Mouse (Mus musculus): ENCODE measurements at regions not wholly inside any gene's neighbourhood (a gene's known extent, or its start where the extent isn't known, plus 50 kb on each side); places are given as distances from the start of the nearest gene placed in this dataset.

DNA sequence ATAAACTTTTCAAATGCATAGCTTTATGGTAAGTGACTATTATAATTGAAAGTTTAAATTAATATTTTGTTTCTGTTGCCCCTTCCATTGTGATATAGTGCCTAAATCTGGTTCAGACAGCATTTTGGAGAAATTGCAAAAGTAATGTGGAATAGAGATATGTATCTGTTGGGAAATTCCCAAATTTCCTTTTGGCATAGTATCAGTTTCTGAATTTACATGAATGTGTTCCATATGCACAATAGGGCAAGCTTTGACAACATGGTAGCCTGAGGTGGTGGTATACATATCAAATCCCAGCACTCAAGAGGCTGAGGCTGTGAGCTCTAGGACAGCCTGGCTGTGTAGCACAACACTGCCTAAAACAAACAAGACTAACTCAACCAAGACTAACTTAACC, 147.2 kb upstream of the Supt20 start:
- Histone ChIP-seq H3K4me3 (ENCODE audit: insufficient read depth in 1 of 2, low read depth in 2 of 2, low read length in 2 of 2) (no peak overlapping the region), H3K9ac (replicated peaks) (no peak overlapping the region), H3K36me3 (replicated peaks; ENCODE audit: control insufficient read depth, insufficient read depth, low read depth) (no peaks in the 10 kb centered on the region), H3K27me3 (ENCODE audit: control insufficient read depth, insufficient read depth, low read length) (no peaks in the 10 kb centered on the region), H3K4me2 (ENCODE audit: low read depth) (no peak overlapping the region), H3K9me3 (ENCODE audit: control insufficient read depth, low read length) (peaks cover 2% of the 10 kb centered on the region), H3K27ac (no peak overlapping the region), H3K4me1 (replicated peaks; ENCODE audit: control insufficient read depth in 2 of 2, insufficient read depth in 2 of 2, low read length in 1 of 2) (no peaks in the 10 kb centered on the region)
- DNase-seq (ENCODE audit: low read depth in 3 of 3, low spot score in 3 of 3) (no peak), ATAC-seq (ENCODE audit: insufficient read depth) (no peak)
- TF ChIP-seq EP300 (IDR thresholded peaks at IDR 0.05; ENCODE audit: low read depth), result no peak
- TF ChIP-seq CTCF (IDR thresholded peaks at IDR 0.05; ENCODE audit: low read depth), result no peak

GRCm38 (mm10) chr3:54551908-54552307, 140.7 kb upstream of the Supt20 start:
- no peak overlapping the region for H3K9ac ChIP-seq (replicated peaks)
- peaks cover 3% of the 10 kb centered on the region; the same call in 1 of the 2 replicates for H3K9me3 ChIP-seq (ENCODE audit: control insufficient read depth, low read length)
- TF ChIP-seq CTCF (IDR thresholded peaks at IDR 0.05; ENCODE audit: low read depth) (no peak), EP300 (IDR thresholded peaks at IDR 0.05; ENCODE audit: low read depth) (no peak)
- DNase-seq (ENCODE audit: low read depth in 3 of 3, low spot score in 3 of 3), result no peak
- no peak overlapping the region for H3K27ac ChIP-seq
- no peaks in the 10 kb centered on the region for H3K4me1 ChIP-seq (replicated peaks; ENCODE audit: control insufficient read depth in 2 of 2, insufficient read depth in 2 of 2, low read length in 1 of 2)
- H3K36me3 ChIP-seq (replicated peaks; ENCODE audit: control insufficient read depth, insufficient read depth, low read depth), result no peaks in the 10 kb centered on the region
- H3K27me3 ChIP-seq (ENCODE audit: control insufficient read depth, insufficient read depth, low read length), result no peaks in the 10 kb centered on the region
- no peak for ATAC-seq (ENCODE audit: insufficient read depth)
- H3K4me3 ChIP-seq (ENCODE audit: insufficient read depth in 1 of 2, low read depth in 2 of 2, low read length in 2 of 2), result no peak overlapping the region
- H3K4me2 ChIP-seq (ENCODE audit: low read depth), result no peak overlapping the region
- 57% methylated on average over 9 of the region's 9 CpGs for WGBS (ENCODE audit: insufficient replicate concordance)

DNA sequence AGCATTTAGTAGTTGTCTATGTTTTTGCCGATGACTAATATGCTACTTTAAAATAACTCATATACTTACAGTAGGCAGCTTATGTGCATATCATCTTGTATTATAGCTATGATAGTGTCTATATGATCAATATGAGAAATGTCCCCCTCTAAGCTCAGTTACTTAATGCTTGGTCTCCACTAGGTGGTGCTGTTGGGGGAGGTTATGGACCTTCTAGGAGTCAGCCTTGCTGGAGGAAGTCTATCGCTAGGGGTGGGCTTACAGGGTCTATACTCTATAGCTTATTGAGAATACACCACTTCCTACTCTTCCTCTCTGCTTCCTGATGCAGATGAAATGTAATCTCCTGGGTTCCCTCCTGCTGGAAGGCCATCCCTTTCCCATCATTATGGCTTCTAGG, 136.7 kb upstream of the Supt20 start:
- no peak overlapping the region for H3K4me2 ChIP-seq (ENCODE audit: low read depth)
- no peak overlapping the region for H3K27ac ChIP-seq
- no peaks in the 10 kb centered on the region for H3K36me3 ChIP-seq (replicated peaks; ENCODE audit: control insufficient read depth, insufficient read depth, low read depth)
- DNase-seq (ENCODE audit: low read depth in 3 of 3, low spot score in 3 of 3) (no peak), ATAC-seq (ENCODE audit: insufficient read depth) (no peak)
- TF ChIP-seq EP300 (IDR thresholded peaks at IDR 0.05; ENCODE audit: low read depth) (no peak), CTCF (IDR thresholded peaks at IDR 0.05; ENCODE audit: low read depth) (no peak; the same call in 1 of the 2 replicates)
- H3K4me3 ChIP-seq (ENCODE audit: insufficient read depth in 1 of 2, low read depth in 2 of 2, low read length in 2 of 2), result no peak overlapping the region
- no peaks in the 10 kb centered on the region for H3K4me1 ChIP-seq (replicated peaks; ENCODE audit: control insufficient read depth in 2 of 2, insufficient read depth in 2 of 2, low read length in 1 of 2)
- WGBS (ENCODE audit: insufficient replicate concordance), result 70% methylated on average over 2 of the region's 2 CpGs
- no peak overlapping the region for H3K9ac ChIP-seq (replicated peaks)
- H3K27me3 ChIP-seq (ENCODE audit: control insufficient read depth, insufficient read depth, low read length), result no peaks in the 10 kb centered on the region
- H3K9me3 ChIP-seq (ENCODE audit: control insufficient read depth, low read length), result peaks cover 3% of the 10 kb centered on the region; the same call in 1 of the 2 replicates

- Histone ChIP-seq H3K4me3 (ENCODE audit: insufficient read depth in 1 of 2, low read depth in 2 of 2, low read length in 2 of 2) (no peak overlapping the region), H3K9me3 (ENCODE audit: control insufficient read depth, low read length) (peaks cover 2% of the 10 kb centered on the region; the same call in 1 of the 2 replicates), H3K27me3 (ENCODE audit: control insufficient read depth, insufficient read depth, low read length) (no peaks in the 10 kb centered on the region), H3K4me2 (ENCODE audit: low read depth) (no peak overlapping the region), H3K4me1 (replicated peaks; ENCODE audit: control insufficient read depth in 2 of 2, insufficient read depth in 2 of 2, low read length in 1 of 2) (no peaks in the 10 kb centered on the region), H3K36me3 (replicated peaks; ENCODE audit: control insufficient read depth, insufficient read depth, low read depth) (no peaks in the 10 kb centered on the region), H3K9ac (replicated peaks) (no peak overlapping the region), H3K27ac (no peak overlapping the region)
- 69% methylated on average over 2 of the region's 2 CpGs for WGBS (ENCODE audit: insufficient replicate concordance)
- no peak for TF ChIP-seq EP300 (IDR thresholded peaks at IDR 0.05; ENCODE audit: low read depth)
- no peak for TF ChIP-seq CTCF (IDR thresholded peaks at IDR 0.05; ENCODE audit: low read depth)
- no peak for DNase-seq (ENCODE audit: low read depth in 3 of 3, low spot score in 3 of 3)
- no peak for ATAC-seq (ENCODE audit: insufficient read depth)
Measured at GRCm38 (mm10) chr3:54559053-54559452, 133.6 kb upstream of the Supt20 start.

- H3K4me2 ChIP-seq (ENCODE audit: low read depth), result no peak overlapping the region
- no peak overlapping the region for H3K27ac ChIP-seq
- H3K27me3 ChIP-seq (ENCODE audit: control insufficient read depth, insufficient read depth, low read length), result no peaks in the 10 kb centered on the region
- no peak overlapping the region for H3K4me3 ChIP-seq (ENCODE audit: insufficient read depth in 1 of 2, low read depth in 2 of 2, low read length in 2 of 2)
- no peak overlapping the region for H3K9ac ChIP-seq (replicated peaks)
- H3K4me1 ChIP-seq (replicated peaks; ENCODE audit: control insufficient read depth in 2 of 2, insufficient read depth in 2 of 2, low read length in 1 of 2), result no peaks in the 10 kb centered on the region
- ATAC-seq (ENCODE audit: insufficient read depth) (no peak), DNase-seq (ENCODE audit: low read depth in 3 of 3, low spot score in 3 of 3) (no peak)
- WGBS (ENCODE audit: insufficient replicate concordance), result 54% methylated on average over 2 of the region's 2 CpGs
- no peaks in the 10 kb centered on the region for H3K9me3 ChIP-seq (ENCODE audit: control insufficient read depth, low read length)
- TF ChIP-seq EP300 (IDR thresholded peaks at IDR 0.05; ENCODE audit: low read depth) (no peak), CTCF (IDR thresholded peaks at IDR 0.05; ENCODE audit: low read depth) (no peak)
- H3K36me3 ChIP-seq (replicated peaks; ENCODE audit: control insufficient read depth, insufficient read depth, low read depth), result no peaks in the 10 kb centered on the region
Measured at GRCm38 (mm10) chr3:54559527-54559926, 133.1 kb upstream of the Supt20 start.

Measured in liver, embryonic 14.5 days (tissue).